Mouse (Mus musculus): Measurements from ENCODE around the gene Prr5. TPM values are rescaled to one million over a fixed set of nuclear protein-coding genes. Genes with fewer than 3 reads are reported as not detected.

The Prr5 gene
- polyA plus RNA-seq, 2 experiments from 2014 or later: not detected

Other genes with a start within 250 kb of the Prr5 start
- gene Shisal1, start 222.5 kb upstream of the Prr5 start, polyA plus RNA-seq (2017; shearing (Covaris generic)): not detected
- gene Rtl6, start 111.8 kb upstream of the Prr5 start, polyA plus RNA-seq (2017; shearing (Covaris generic)): 1 to 10 TPM; 1.5 to 1.6 TPM
- not detected for gene Arhgap8, start 50.4 kb downstream of the Prr5 start, polyA plus RNA-seq (2017; shearing (Covaris generic))
- gene Phf21b, start 186.4 kb downstream of the Prr5 start, polyA plus RNA-seq (2017; shearing (Covaris generic)): 1 to 10 TPM; 1.1 to 1.4 TPM